Mouse (Mus musculus): Measurements from ENCODE around the gene Ren1.
A peak's percentile ranks its signal among the peaks of the same experiment; 100 is the strongest.

The Ren1 gene

GRCm38 (mm10) chr1:133344357-133344756 lies 6.0 kb upstream of the Ren1 start:
- no peak for DNase-seq (ENCODE audit: low spot score)

GRCm38 (mm10) chr1:133346531-133346930 lies 3.8 kb upstream of the Ren1 start:
- no peak for DNase-seq (ENCODE audit: low spot score)

- DNase-seq (ENCODE audit: low spot score): no peak
Measured at GRCm38 (mm10) chr1:133347226-133347625, 3.1 kb upstream of the Ren1 start.

GRCm38 (mm10) chr1:133347693-133348520 lies 2.4 kb upstream of the Ren1 start:
- DNase-seq (ENCODE audit: low spot score): peak; percentile 39

GRCm38 (mm10) chr1:133351762-133352161 lies 1.5 kb downstream of the Ren1 start:
- DNase-seq (ENCODE audit: low spot score): no peak

- peak; percentile 87 for DNase-seq (ENCODE audit: low spot score)
Measured at GRCm38 (mm10) chr1:133353371-133353809, 3.1 kb downstream of the Ren1 start.

- no peak for DNase-seq (ENCODE audit: low spot score)
Measured at GRCm38 (mm10) chr1:133355469-133355868, 5.2 kb downstream of the Ren1 start.

- no peak for DNase-seq (ENCODE audit: low spot score)
Measured at GRCm38 (mm10) chr1:133355912-133356311, 5.6 kb downstream of the Ren1 start.

- DNase-seq (ENCODE audit: low spot score): no peak
Measured at GRCm38 (mm10) chr1:133356330-133356729, 6.0 kb downstream of the Ren1 start.

GRCm38 (mm10) chr1:133361006-133361405 lies 10.7 kb downstream of the Ren1 start:
- DNase-seq (ENCODE audit: low spot score): no peak

GRCm38 (mm10) chr1:133362103-133362502 lies 11.8 kb downstream of the Ren1 start:
- DNase-seq (ENCODE audit: low spot score): no peak

- peak; percentile 95 for DNase-seq (ENCODE audit: low spot score)
Measured at GRCm38 (mm10) chr1:133363276-133364021, 13.1 kb downstream of the Ren1 start, which contains the start of gene Etnk2. TSS of gene Etnk2 (plus strand) at chr1:133363572.

GRCm38 (mm10) chr1:133364022-133364630 lies 13.8 kb downstream of the Ren1 start:
- DNase-seq (ENCODE audit: low spot score): no peak

GRCm38 (mm10) chr1:133364890-133365289 lies 14.6 kb downstream of the Ren1 start:
- DNase-seq (ENCODE audit: low spot score): no peak

- DNase-seq (ENCODE audit: low spot score): no peak
Measured at GRCm38 (mm10) chr1:133366951-133367605, 16.8 kb downstream of the Ren1 start.

GRCm38 (mm10) chr1:133367606-133368488 lies 17.5 kb downstream of the Ren1 start:
- DNase-seq (ENCODE audit: low spot score): peak; percentile 79

GRCm38 (mm10) chr1:133368644-133369043 lies 18.3 kb downstream of the Ren1 start:
- peak; percentile 74 for DNase-seq (ENCODE audit: low spot score)

GRCm38 (mm10) chr1:133370352-133370751 lies 20.0 kb downstream of the Ren1 start:
- no peak for DNase-seq (ENCODE audit: low spot score)

GRCm38 (mm10) chr1:133371431-133371830 lies 21.1 kb downstream of the Ren1 start:
- no peak for DNase-seq (ENCODE audit: low spot score)

- no peak for DNase-seq (ENCODE audit: low spot score)
Measured at GRCm38 (mm10) chr1:133372113-133372512, 21.8 kb downstream of the Ren1 start.
